Mouse (Mus musculus) stomach, postnatal 0 days (tissue): ENCODE results near the gene Add2. TPM values are rescaled to one million over a fixed set of nuclear protein-coding genes. Genes with fewer than 3 reads are reported as not detected.
A peak's percentile ranks its signal among the peaks of the same experiment; 100 is the strongest.

Experiments
- ATAC-seq: fragments of 200-750 bp; cut with Nextera tagmentation; 2 replicates; pipeline ENCODE4 v1.8.0; 2017; ENCODE audit not compliant: low FRiP score, low TSS enrichment
- DNase-seq: peaks from one replicate; pipeline ENCODE4 v3.0.0-alpha.2; 2016; ENCODE audit warnings: low spot score
- H3K27ac ChIP-seq: fragments of 300-500 bp; sonication (generic); replicated peaks from 2 replicates; pipeline ENCODE4 v1.5.1; 2014; ENCODE audit warnings: mild to moderate bottlenecking, control low read depth
- H3K27me3 ChIP-seq: fragments of 300-500 bp; sonication (generic); 2 replicates; pipeline ENCODE4 v1.6.1; 2014; ENCODE audit warnings: low read length; ENCODE audit not compliant: control insufficient read depth, insufficient read depth
- H3K36me3 ChIP-seq: fragments of 300-500 bp; sonication (generic); 2 replicates; pipeline ENCODE4 v1.6.1; 2014; ENCODE audit warnings: low read length, mixed read lengths; ENCODE audit not compliant: control insufficient read depth, insufficient read depth
- H3K4me1 ChIP-seq: fragments of 300-500 bp; sonication (generic); replicated peaks from 2 replicates; pipeline ENCODE4 v1.6.1; 2014; ENCODE audit warnings: antibody characterized with exemption; ENCODE audit not compliant: control insufficient read depth, insufficient read depth
- H3K4me2 ChIP-seq: fragments of 300-500 bp; sonication (generic); replicated peaks from 2 replicates; pipeline ENCODE4 v1.6.1; 2014; ENCODE audit warnings: low read depth, mild to moderate bottlenecking, control low read depth, moderate library complexity
- H3K4me3 ChIP-seq: fragments of 300-500 bp; sonication (generic); 2 replicates; pipeline ENCODE4 v1.5.1; 2014; ENCODE audit warnings: low read depth, low read length, control low read depth
- H3K9ac ChIP-seq: fragments of 300-500 bp; sonication (generic); 2 replicates; pipeline ENCODE4 v1.6.1; 2014; ENCODE audit warnings: mild to moderate bottlenecking, low read length, control low read depth, mixed read lengths
- H3K9me3 ChIP-seq: fragments of 300-500 bp; sonication (generic); 2 replicates; pipeline ENCODE4 v1.6.1; 2016; ENCODE audit warnings: low read length; ENCODE audit not compliant: control insufficient read depth
- CTCF ChIP-seq: IDR thresholded peaks from 2 replicates; pipeline ENCODE4 v1.5.1; 2016; ENCODE audit warnings: antibody characterized with exemption, low read depth, mild to moderate bottlenecking, moderate library complexity
- EP300 ChIP-seq: optimal IDR thresholded peaks from 2 replicates; pipeline ENCODE3; 2016; ENCODE audit warnings: antibody characterized with exemption
- WGBS: fragments of 180-500 bp; shearing (Covaris S2); extraction: QIAGEN DNeasy Blood & Tissue Kit; methylation state at CpG from one replicate; pipeline ENCODE4 v1.1.7; 2014; 5-methylcytosine and 5-hydroxymethylcytosine counted together
- polyA plus RNA-seq: library from polyadenylated mRNA; unstranded; fragments of >200 nt; fragmentation: Nextera tagmentation; extraction: Ambion mirVana; gene quantifications from 2 replicates; pipeline ENCODE4 v1.2.1, GENCODE M21; 2015

Gene Add2
- polyA plus RNA-seq, 1 experiment from 2014 or later: 2.1 TPM

- no peak overlapping the region for H3K4me2 ChIP-seq
- WGBS: 26% methylated on average over 3 of the region's 3 CpGs
- H3K4me1 ChIP-seq: no peaks in the 10 kb centered on the region
- no peak overlapping the region for H3K4me3 ChIP-seq
- no peaks in the 10 kb centered on the region for H3K36me3 ChIP-seq
- H3K9ac ChIP-seq: no peak overlapping the region
- DNase-seq: no peak
- ATAC-seq: no peak
- no peak for TF ChIP-seq CTCF
- TF ChIP-seq EP300: no peak
- H3K27me3 ChIP-seq: no peaks in the 10 kb centered on the region
- no peaks in the 10 kb centered on the region for H3K9me3 ChIP-seq
- H3K27ac ChIP-seq: no peak overlapping the region
Measured at GRCm38 (mm10) chr6:86087813-86088212, 59.3 kb downstream of the Add2 start.

- H3K27ac ChIP-seq: no peak overlapping the region
- H3K9ac ChIP-seq: no peak overlapping the region
- no peaks in the 10 kb centered on the region for H3K27me3 ChIP-seq
- H3K4me1 ChIP-seq: no peaks in the 10 kb centered on the region
- DNase-seq: no peak
- no peaks in the 10 kb centered on the region for H3K36me3 ChIP-seq
- 61% methylated on average over 9 of the region's 10 CpGs for WGBS
- H3K9me3 ChIP-seq: no peaks in the 10 kb centered on the region
- no peak for TF ChIP-seq EP300
- TF ChIP-seq CTCF: no peak
- no peak for ATAC-seq
- no peak overlapping the region for H3K4me2 ChIP-seq
- no peak overlapping the region for H3K4me3 ChIP-seq
Measured at GRCm38 (mm10) chr6:86094202-86094838, 65.8 kb downstream of the Add2 start.

GRCm38 (mm10) chr6:86095518-86095917 lies 67.0 kb downstream of the Add2 start:
- ATAC-seq: no peak
- Histone ChIP-seq H3K27me3 (no peaks in the 10 kb centered on the region), H3K9me3 (no peaks in the 10 kb centered on the region), H3K4me3 (no peak overlapping the region), H3K36me3 (no peaks in the 10 kb centered on the region), H3K4me2 (no peak overlapping the region), H3K4me1 (no peaks in the 10 kb centered on the region), H3K27ac (no peak overlapping the region), H3K9ac (no peak overlapping the region)
- 58% methylated on average over 5 of the region's 5 CpGs for WGBS
- TF ChIP-seq EP300 (no peak), CTCF (no peak)
- DNase-seq: no peak

- WGBS: 91% methylated on average over 10 of the region's 10 CpGs
- no peaks in the 10 kb centered on the region for H3K4me1 ChIP-seq
- H3K36me3 ChIP-seq: no peaks in the 10 kb centered on the region
- no peak overlapping the region for H3K9ac ChIP-seq
- ATAC-seq: no peak
- no peak overlapping the region for H3K27ac ChIP-seq
- H3K4me3 ChIP-seq: no peak overlapping the region
- DNase-seq: no peak
- H3K27me3 ChIP-seq: no peaks in the 10 kb centered on the region
- no peak for TF ChIP-seq CTCF
- no peak for TF ChIP-seq EP300
- H3K9me3 ChIP-seq: no peaks in the 10 kb centered on the region
- no peak overlapping the region for H3K4me2 ChIP-seq
Measured at GRCm38 (mm10) chr6:86096733-86097132, 68.3 kb downstream of the Add2 start.

- no peaks in the 10 kb centered on the region for H3K27me3 ChIP-seq
- no peak overlapping the region for H3K4me2 ChIP-seq
- no peak overlapping the region for H3K27ac ChIP-seq
- no peaks in the 10 kb centered on the region for H3K36me3 ChIP-seq
- H3K9me3 ChIP-seq: no peaks in the 10 kb centered on the region
- ATAC-seq: no peak
- no peaks in the 10 kb centered on the region for H3K4me1 ChIP-seq
- H3K4me3 ChIP-seq: no peak overlapping the region
- WGBS: 56% methylated on average over 4 of the region's 4 CpGs
- no peak for DNase-seq
- H3K9ac ChIP-seq: no peak overlapping the region
- TF ChIP-seq CTCF (no peak), EP300 (no peak)
Measured at GRCm38 (mm10) chr6:86097155-86097554, 68.7 kb downstream of the Add2 start.

- TF ChIP-seq CTCF: peak; percentile 32
- no peak for TF ChIP-seq EP300
- Histone ChIP-seq H3K27me3 (no peaks in the 10 kb centered on the region), H3K36me3 (no peaks in the 10 kb centered on the region), H3K27ac (no peak overlapping the region), H3K4me2 (no peak overlapping the region), H3K9ac (no peak overlapping the region), H3K4me1 (no peaks in the 10 kb centered on the region), H3K4me3 (no peak overlapping the region), H3K9me3 (no peaks in the 10 kb centered on the region)
- ATAC-seq (no peak), DNase-seq (no peak)
- 73% methylated on average over 4 of the region's 4 CpGs for WGBS
Measured at GRCm38 (mm10) chr6:86099003-86099402, 70.5 kb downstream of the Add2 start.
